Mouse (Mus musculus): ENCODE measurements around the gene Adgrd1.

DNA sequence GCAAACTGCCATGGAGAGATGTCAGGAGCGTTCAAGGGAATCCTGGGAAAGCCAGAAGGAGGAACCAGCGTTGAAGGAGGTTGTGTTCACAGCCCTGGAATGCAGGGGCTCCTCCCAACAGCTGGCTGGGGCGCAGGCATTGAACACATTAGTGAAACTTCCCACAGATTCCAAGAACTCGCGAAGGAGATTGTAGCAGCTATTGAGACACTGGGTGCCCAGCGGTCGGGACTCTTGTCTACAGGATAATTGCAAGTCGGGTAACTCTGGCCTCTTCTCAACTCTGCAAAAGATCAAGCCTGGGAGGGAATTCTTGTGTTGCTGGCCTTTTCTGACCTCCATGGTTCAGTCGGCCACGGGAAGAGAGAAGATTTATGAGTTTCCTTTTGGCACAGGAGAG, 67.5 kb downstream of the Adgrd1 start:
- TF ChIP-seq CTCF (IDR thresholded peaks at IDR 0.05), result no peak
- TF ChIP-seq EP300 (IDR thresholded peaks at IDR 0.05), result no peak

Measured in lung, postnatal 0 days (tissue).